Mouse (Mus musculus): ENCODE results near the gene Atp5g1. TPM values are rescaled to one million over a fixed set of nuclear protein-coding genes. Genes with fewer than 3 reads are reported as not detected.

Gene Atp5g1
- polyA plus RNA-seq, 1 experiment from 2014 or later, result 777 TPM

GRCm38 (mm10) chr11:96037499-96037898 is 38.0 kb downstream of the Atp5g1 start:
- no peak overlapping the region for H3K27ac ChIP-seq (replicated peaks)
- H3K4me2 ChIP-seq, result no peak overlapping the region
- 94% methylated on average over 5 of the region's 5 CpGs for WGBS
- no peaks in the 10 kb centered on the region for H3K27me3 ChIP-seq
- H3K36me3 ChIP-seq, result peaks cover 25% of the 10 kb centered on the region
- ATAC-seq (ENCODE audit: low FRiP score, low read depth), result no peak
- no peak overlapping the region for H3K9ac ChIP-seq
- H3K4me1 ChIP-seq (replicated peaks), result peaks cover 25% of the 10 kb centered on the region
- no peak overlapping the region for H3K4me3 ChIP-seq
- H3K9me3 ChIP-seq, result no peaks in the 10 kb centered on the region

GRCm38 (mm10) chr11:96035133-96035532 is 40.3 kb downstream of the Atp5g1 start:
- WGBS, result 13% methylated on average over 6 of the region's 6 CpGs
- H3K27ac ChIP-seq (replicated peaks), result peak overlapping the region; percentile 72
- H3K4me2 ChIP-seq, result peak overlapping the region; percentile 91
- H3K4me3 ChIP-seq, result peak overlapping the region; percentile 86
- H3K36me3 ChIP-seq, result peaks cover 15% of the 10 kb centered on the region
- no peaks in the 10 kb centered on the region for H3K9me3 ChIP-seq
- peaks cover 25% of the 10 kb centered on the region for H3K4me1 ChIP-seq (replicated peaks)
- H3K9ac ChIP-seq, result peak overlapping the region; percentile 60
- no peaks in the 10 kb centered on the region for H3K27me3 ChIP-seq
- peak; percentile 48; the same call in 1 of the 2 replicates for ATAC-seq (ENCODE audit: low FRiP score, low read depth)

- Histone ChIP-seq H3K27ac (replicated peaks) (peak within 1 kb of the TSS; percentile 72), H3K4me2 (peak within 1 kb of the TSS; percentile 91), H3K9ac (peak within 1 kb of the TSS; percentile 60), H3K9me3 (no peaks in the 10 kb centered on the region), H3K27me3 (no peaks in the 10 kb centered on the region), H3K36me3 (peaks cover 15% of the 10 kb centered on the region), H3K4me1 (replicated peaks) (peaks cover 25% of the 10 kb centered on the region), H3K4me3 (peak within 1 kb of the TSS; percentile 86)
- peak; percentile 85; the same call in 1 of the 2 replicates for ATAC-seq (ENCODE audit: low FRiP score, low read depth)
- WGBS, result under 1% methylated on average over 29 of the region's 29 CpGs
Observed at GRCm38 (mm10) chr11:96034596-96035052, 40.8 kb downstream of the Atp5g1 start, which contains the start of gene Snf8. TSS of gene Snf8 (plus strand) at chr11:96034885.

DNA sequence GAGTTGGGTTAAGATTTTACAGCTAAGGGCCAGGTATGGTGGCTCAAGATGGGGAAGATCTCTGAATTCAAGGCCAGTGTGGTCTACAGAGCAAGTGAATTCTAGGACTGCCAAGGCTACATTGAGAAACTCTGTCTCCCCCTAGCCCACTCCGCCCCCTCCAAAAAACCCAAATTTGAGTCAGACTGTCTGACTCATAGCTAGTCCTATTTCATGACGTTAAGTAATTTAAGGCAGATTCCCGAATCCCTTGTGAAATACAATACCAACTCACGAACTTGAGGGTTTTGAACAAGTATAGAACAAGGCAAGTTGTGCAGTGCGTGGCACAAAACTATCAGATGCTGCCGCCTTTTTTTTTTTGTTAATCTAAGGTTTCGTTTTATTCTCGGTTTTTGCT is 41.4 kb downstream of the Atp5g1 start:
- H3K27ac ChIP-seq (replicated peaks), result peak overlapping the region; percentile 72; the same call in 1 of the 2 replicates
- peak overlapping the region; percentile 91 for H3K4me2 ChIP-seq
- no peaks in the 10 kb centered on the region for H3K9me3 ChIP-seq
- ATAC-seq (ENCODE audit: low FRiP score, low read depth), result no peak
- WGBS, result 46% methylated on average over 8 of the region's 8 CpGs
- no peak overlapping the region for H3K9ac ChIP-seq
- H3K4me3 ChIP-seq, result peak overlapping the region; percentile 86
- H3K4me1 ChIP-seq (replicated peaks), result peaks cover 25% of the 10 kb centered on the region
- no peaks in the 10 kb centered on the region for H3K27me3 ChIP-seq
- peaks cover 11% of the 10 kb centered on the region for H3K36me3 ChIP-seq

DNA sequence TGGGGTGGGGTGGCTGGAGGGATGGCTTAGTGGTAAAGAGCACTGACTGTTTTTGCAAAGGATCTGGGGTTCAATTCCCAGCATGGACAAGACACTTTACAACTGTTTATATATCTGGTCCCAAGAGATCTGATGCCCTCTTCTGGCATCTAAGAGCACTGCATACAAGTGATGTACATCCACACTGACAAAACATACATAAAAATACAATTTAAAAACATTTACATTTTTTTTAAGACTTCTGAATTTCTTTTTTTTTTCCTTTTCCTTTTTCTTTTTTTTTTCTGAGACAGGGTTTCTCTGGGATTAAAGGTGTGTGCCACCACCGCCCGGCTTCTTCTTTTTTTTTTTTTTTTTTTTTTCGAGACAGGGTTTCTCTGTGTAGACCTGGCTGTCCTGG is 42.2 kb downstream of the Atp5g1 start:
- 86% methylated on average over 2 of the region's 3 CpGs for WGBS
- ATAC-seq (ENCODE audit: low FRiP score, low read depth), result no peak
- H3K4me2 ChIP-seq, result no peak overlapping the region
- no peak overlapping the region for H3K4me3 ChIP-seq
- no peaks in the 10 kb centered on the region for H3K9me3 ChIP-seq
- H3K27me3 ChIP-seq, result no peaks in the 10 kb centered on the region
- H3K9ac ChIP-seq, result no peak overlapping the region
- no peak overlapping the region for H3K27ac ChIP-seq (replicated peaks)
- H3K4me1 ChIP-seq (replicated peaks), result peaks cover 25% of the 10 kb centered on the region
- 0 out of 2 replicates have a peak, but pooled peaks cover 3% of the 10 kb centered on the region for H3K36me3 ChIP-seq

DNA sequence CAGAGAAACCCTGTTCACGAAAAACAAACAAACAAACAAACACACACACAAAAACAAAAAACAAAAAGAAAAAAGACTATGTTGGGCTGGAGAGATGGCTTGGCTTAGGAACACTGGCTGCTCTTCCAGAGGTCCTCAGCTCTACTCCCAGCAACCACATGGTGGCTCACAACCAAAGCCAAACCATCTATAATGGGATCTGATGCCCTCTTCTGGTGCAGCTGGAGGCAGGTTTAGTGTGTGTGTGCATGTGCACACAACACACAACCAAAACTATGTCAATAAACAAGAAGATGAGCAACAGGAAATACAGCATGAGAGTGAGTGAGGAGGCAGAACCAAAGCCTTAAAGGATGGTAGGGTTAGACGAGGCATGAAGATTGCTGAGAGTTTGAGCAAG is 43.8 kb downstream of the Atp5g1 start:
- WGBS, result 95% methylated on average over 2 of the region's 2 CpGs

GRCm38 (mm10) chr11:96030571-96030970 is 44.9 kb downstream of the Atp5g1 start:
- H3K4me3 ChIP-seq, result no peak overlapping the region
- H3K27me3 ChIP-seq, result no peaks in the 10 kb centered on the region
- no peak overlapping the region for H3K4me2 ChIP-seq
- H3K4me1 ChIP-seq (replicated peaks), result peaks cover 11% of the 10 kb centered on the region
- 92% methylated on average over 3 of the region's 3 CpGs for WGBS
- no peak for ATAC-seq (ENCODE audit: low FRiP score, low read depth)
- H3K9ac ChIP-seq, result no peak overlapping the region
- no peaks in the 10 kb centered on the region for H3K9me3 ChIP-seq
- H3K27ac ChIP-seq (replicated peaks), result no peak overlapping the region
- no peaks in the 10 kb centered on the region for H3K36me3 ChIP-seq

More for the DNA sequence above, 43.8 kb downstream of the Atp5g1 start:
- H3K4me3 ChIP-seq, result no peak overlapping the region
- no peak overlapping the region for H3K4me2 ChIP-seq
- H3K4me1 ChIP-seq (replicated peaks), result peaks cover 22% of the 10 kb centered on the region
- no peak overlapping the region for H3K27ac ChIP-seq (replicated peaks)
- no peaks in the 10 kb centered on the region for H3K36me3 ChIP-seq
- H3K27me3 ChIP-seq, result no peaks in the 10 kb centered on the region
- no peak overlapping the region for H3K9ac ChIP-seq
- no peaks in the 10 kb centered on the region for H3K9me3 ChIP-seq
- no peak for ATAC-seq (ENCODE audit: low FRiP score, low read depth)

- Histone ChIP-seq H3K9ac (no peak overlapping the region), H3K4me1 (replicated peaks) (no peaks in the 10 kb centered on the region), H3K36me3 (no peaks in the 10 kb centered on the region), H3K4me3 (no peak overlapping the region), H3K27ac (replicated peaks) (no peak overlapping the region), H3K9me3 (no peaks in the 10 kb centered on the region), H3K27me3 (no peaks in the 10 kb centered on the region), H3K4me2 (no peak overlapping the region)
- WGBS, result 74% methylated on average over 5 of the region's 5 CpGs
- ATAC-seq (ENCODE audit: low FRiP score, low read depth), result no peak
Observed at GRCm38 (mm10) chr11:96028130-96028529, 47.3 kb downstream of the Atp5g1 start.

DNA sequence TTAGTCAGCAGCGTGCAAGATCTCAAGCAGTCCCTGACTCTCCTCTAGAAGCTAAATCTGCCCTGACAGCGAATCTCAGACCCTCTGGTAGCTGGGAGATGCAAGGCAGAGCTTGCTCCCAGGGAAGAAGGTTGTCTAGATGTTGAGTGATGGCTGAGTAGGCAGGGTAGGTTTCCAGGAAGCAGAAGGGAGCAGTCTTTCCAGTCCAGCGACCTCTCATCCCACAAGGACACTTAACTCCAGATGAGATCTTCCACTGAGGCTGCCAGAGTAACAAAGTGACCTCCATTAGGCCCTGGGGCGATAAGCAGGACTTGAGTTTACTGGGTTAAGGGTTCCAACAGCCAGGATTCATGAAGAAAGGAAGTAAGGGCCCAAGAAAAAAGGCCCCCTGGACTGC is 54.8 kb downstream of the Atp5g1 start:
- Histone ChIP-seq H3K9me3 (no peaks in the 10 kb centered on the region), H3K27ac (replicated peaks) (no peak overlapping the region), H3K4me1 (replicated peaks) (no peaks in the 10 kb centered on the region), H3K4me3 (no peak overlapping the region), H3K9ac (no peak overlapping the region), H3K27me3 (no peaks in the 10 kb centered on the region), H3K36me3 (no peaks in the 10 kb centered on the region), H3K4me2 (no peak overlapping the region)
- no peak for ATAC-seq (ENCODE audit: low FRiP score, low read depth)
- 70% methylated on average over 4 of the region's 4 CpGs for WGBS

Other genes with a start within 250 kb of the Atp5g1 start
- 1.8 and 3.7 TPM in 2 replicates for gene Gngt2, start 238.5 kb downstream of the Atp5g1 start, polyA plus RNA-seq (2015; fragmentation: Nextera tagmentation; extraction: Ambion mirVana)
- gene Abi3, start 233.2 kb downstream of the Atp5g1 start, polyA plus RNA-seq (2015; fragmentation: Nextera tagmentation; extraction: Ambion mirVana), result 1.1 and 1.7 TPM in 2 replicates
- 0.09 TPM in 1 of 2 replicates, not detected in the other for gene B4galnt2, start 160.8 kb downstream of the Atp5g1 start, polyA plus RNA-seq (2015; fragmentation: Nextera tagmentation; extraction: Ambion mirVana)
- 11.8 and 14.2 TPM in 2 replicates for gene Igf2bp1, start 69.7 kb downstream of the Atp5g1 start, polyA plus RNA-seq (2015; fragmentation: Nextera tagmentation; extraction: Ambion mirVana)
- not detected in 2 replicates for gene Gip, start 51.1 kb downstream of the Atp5g1 start, polyA plus RNA-seq (2015; fragmentation: Nextera tagmentation; extraction: Ambion mirVana)
- 128 and 129 TPM in 2 replicates for gene Snf8, start 40.8 kb downstream of the Atp5g1 start, polyA plus RNA-seq (2015; fragmentation: Nextera tagmentation; extraction: Ambion mirVana)
- 40.0 and 40.1 TPM in 2 replicates for gene Ube2z, start 10.3 kb downstream of the Atp5g1 start, polyA plus RNA-seq (2015; fragmentation: Nextera tagmentation; extraction: Ambion mirVana)
- gene Calcoco2, start 36.3 kb upstream of the Atp5g1 start, polyA plus RNA-seq (2015; fragmentation: Nextera tagmentation; extraction: Ambion mirVana), result 0.09 and 0.10 TPM in 2 replicates
- gene Ttll6, start 58.1 kb upstream of the Atp5g1 start, polyA plus RNA-seq (2015; fragmentation: Nextera tagmentation; extraction: Ambion mirVana), result 0.29 and 0.43 TPM in 2 replicates
- gene Hoxb13, start 118.6 kb upstream of the Atp5g1 start, polyA plus RNA-seq (2015; fragmentation: Nextera tagmentation; extraction: Ambion mirVana), result not detected in 2 replicates
- 2.1 and 15.7 TPM in 2 replicates for gene Hoxb9, start 195.8 kb upstream of the Atp5g1 start, polyA plus RNA-seq (2015; fragmentation: Nextera tagmentation; extraction: Ambion mirVana)
- gene Hoxb8, start 206.2 kb upstream of the Atp5g1 start, polyA plus RNA-seq (2015; fragmentation: Nextera tagmentation; extraction: Ambion mirVana), result 18.2 and 26.1 TPM in 2 replicates
- gene Hoxb7, start 211.0 kb upstream of the Atp5g1 start, polyA plus RNA-seq (2015; fragmentation: Nextera tagmentation; extraction: Ambion mirVana), result 26.5 and 33.6 TPM in 2 replicates
- 52.1 and 66.7 TPM in 2 replicates for gene Hoxb6, start 216.8 kb upstream of the Atp5g1 start, polyA plus RNA-seq (2015; fragmentation: Nextera tagmentation; extraction: Ambion mirVana)
- gene Hoxb5, start 227.7 kb upstream of the Atp5g1 start, polyA plus RNA-seq (2015; fragmentation: Nextera tagmentation; extraction: Ambion mirVana), result 115 and 140 TPM in 2 replicates
- gene Hoxb4, start 242.6 kb upstream of the Atp5g1 start, polyA plus RNA-seq (2015; fragmentation: Nextera tagmentation; extraction: Ambion mirVana), result 3.5 and 3.8 TPM in 2 replicates
- 12.8 and 13.2 TPM in 2 replicates for gene Hoxb3, start 247.7 kb upstream of the Atp5g1 start, polyA plus RNA-seq (2015; fragmentation: Nextera tagmentation; extraction: Ambion mirVana)

Data from hindbrain, embryonic 15.5 days (tissue).